Mouse (Mus musculus) CD4-positive, CD25-positive, alpha-beta regulatory T cell, adult 2 months (primary cell): ENCODE data around the gene Vmn2r26.
"Not testable (repeated sequence)": the region's sequence is repeated elsewhere in the genome, so short reads cannot be mapped to it uniquely, and the experiment has no call there.

Source experiments
- DNase-seq: peaks from one replicate; pipeline ENCODE4 v3.0.0-alpha.2; 2012; ENCODE audit warnings: low read depth, low spot score

Vmn2r26 gene

DNA sequence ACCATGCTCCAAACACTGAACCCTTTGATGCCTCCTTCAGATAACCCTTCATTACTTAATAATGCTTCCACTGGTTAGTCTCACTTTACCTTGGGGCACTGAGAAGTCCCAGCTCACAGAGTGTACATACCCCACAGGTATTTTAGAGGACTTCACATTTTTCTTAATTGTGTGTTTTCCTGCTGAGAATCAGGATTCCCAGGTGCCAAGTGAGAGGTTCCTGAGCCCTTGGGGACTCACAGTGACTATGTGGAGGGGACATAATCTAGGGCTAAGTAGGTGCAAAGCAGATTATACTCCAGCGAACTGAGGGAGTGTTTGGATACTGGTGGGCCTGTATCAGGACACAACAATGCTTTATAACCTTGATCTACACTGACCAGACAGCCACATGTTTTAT is at the start of gene Vmn2r26:
Gene Vmn2r26, plus strand, starts transcription at position 301 of the 400 bp plus-strand sequence.
- not testable (repeated sequence) for DNase-seq

DNA sequence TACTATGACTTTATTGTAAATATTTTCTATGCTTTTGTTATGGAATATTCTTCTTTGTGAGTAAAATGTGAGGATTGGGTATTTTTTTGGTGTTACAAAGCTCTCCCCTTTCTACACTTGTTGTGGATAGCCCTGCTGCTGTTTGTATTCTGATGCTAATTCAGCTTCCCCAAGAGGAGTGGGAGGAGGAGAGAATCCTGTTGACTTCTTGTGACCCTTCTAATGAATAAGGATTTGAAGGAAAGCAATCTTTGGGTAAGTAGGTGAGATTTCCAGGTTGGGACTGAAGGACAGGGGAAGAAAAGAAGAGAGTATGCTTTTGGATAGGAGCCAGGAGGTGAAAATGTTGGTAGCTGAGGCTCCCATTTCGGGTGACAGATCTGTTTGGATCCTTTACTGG is 3.5 kb upstream of the Vmn2r26 start:
- DNase-seq, result no peak

DNA sequence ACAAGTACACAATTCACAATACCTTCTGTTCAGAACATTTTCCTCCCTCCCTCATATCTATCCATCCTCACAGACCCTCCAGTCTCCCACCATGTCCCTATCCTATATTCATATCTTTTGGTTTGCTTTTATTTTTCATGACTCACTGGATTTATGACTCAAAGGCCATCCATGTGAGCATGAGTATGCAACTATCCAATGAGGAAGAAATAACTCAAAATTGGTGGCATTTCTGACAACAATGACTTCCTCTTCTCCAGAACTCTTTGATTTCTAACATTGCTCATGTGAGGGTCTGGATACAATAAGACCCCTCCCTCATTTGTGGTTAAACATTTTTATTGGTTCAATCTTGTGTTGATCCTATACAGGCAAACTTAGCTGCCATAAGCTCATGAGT is 24.0 kb downstream of the Vmn2r26 start:
- DNase-seq, result no peak

DNA sequence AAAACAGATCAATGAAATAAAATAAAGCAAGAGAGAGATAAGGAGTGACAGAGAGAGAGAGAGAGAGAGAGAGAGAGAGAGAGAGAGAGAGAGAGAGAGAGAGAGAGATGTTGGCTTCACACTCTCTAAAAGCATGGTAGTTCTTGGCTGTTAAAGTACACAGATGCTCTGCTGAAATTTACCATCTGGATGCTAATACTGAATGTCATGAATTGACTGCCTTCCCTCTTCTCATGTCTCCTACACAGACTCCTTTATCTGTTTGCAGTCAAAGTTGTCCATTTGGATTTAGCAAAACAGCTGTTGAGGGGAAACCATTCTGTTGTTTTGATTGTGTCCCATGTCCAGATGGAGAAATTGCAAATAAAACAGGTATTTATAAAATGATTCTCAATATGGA is 29.2 kb downstream of the Vmn2r26 start:
- DNase-seq, result not testable (repeated sequence)

DNA sequence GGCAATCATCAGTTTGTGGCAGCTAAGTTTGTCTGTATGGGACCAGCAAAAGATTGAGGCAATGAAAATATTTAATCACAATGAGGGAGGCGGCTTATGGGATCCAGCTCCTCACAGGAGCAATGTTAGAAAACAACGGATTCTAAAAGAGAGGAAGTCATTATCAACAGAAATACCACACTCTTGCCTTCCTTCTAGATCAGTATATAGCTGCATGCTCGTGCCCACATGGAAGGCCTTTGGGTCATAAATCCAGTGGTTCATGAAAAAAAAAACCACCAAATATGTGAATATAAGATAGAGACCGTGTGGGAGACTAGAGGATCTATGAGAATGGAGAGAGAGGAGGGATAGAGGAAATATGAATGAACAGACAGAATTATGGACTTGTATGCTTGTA is 78.0 kb downstream of the Vmn2r26 start:
- DNase-seq, result no peak
